Mouse (Mus musculus) gastrocnemius, postnatal 14 days (tissue): ENCODE results near the gene A630095N17Rik. TPM values are rescaled to one million over a fixed set of nuclear protein-coding genes. Genes with fewer than 3 reads are reported as not detected.
A peak's percentile ranks its signal among the peaks of the same experiment; 100 is the strongest.

Experiments
- DNase-seq: peaks from one replicate; pipeline ENCODE4 v3.0.0; 2021; ENCODE audit warnings: mixed read lengths
- intact Hi-C: fragments of 180-260 bp; cut with DNase I; formaldehyde crosslinking; loops from one replicate; pipeline ENCODE4 v1.15.1; 2025; ENCODE audit warnings: low total_unique reads
- total RNA-seq, 2 experiments: library from RNA; stranded (reverse); gene quantifications; 2 replicates each; pipeline ENCODE4 v1.2.3; 2021

Gene A630095N17Rik
- total RNA-seq, 2 experiments from 2014 or later = not detected

- DNase-seq = peak; percentile 56
- intact Hi-C loops = no loop called here
These were observed 14.9 kb downstream of the A630095N17Rik start for GRCm38 (mm10) chr1:75216797-75217585.

- DNase-seq = peak; percentile 36
- intact Hi-C loops = no loop called here
These were observed 16.1 kb downstream of the A630095N17Rik start for GRCm38 (mm10) chr1:75215785-75216184.

- intact Hi-C loops = no loop called here
- DNase-seq = no peak
These were observed 17.0 kb downstream of the A630095N17Rik start for GRCm38 (mm10) chr1:75214886-75215285.

- intact Hi-C loops = no loop called here
- no peak for DNase-seq
These were observed 17.5 kb downstream of the A630095N17Rik start for GRCm38 (mm10) chr1:75214442-75214841.

- no peak for DNase-seq
- intact Hi-C loops = no loop called here
These were observed 18.8 kb downstream of the A630095N17Rik start for GRCm38 (mm10) chr1:75213096-75213495.

- DNase-seq = no peak
- intact Hi-C loops = no loop called here
These were observed 19.4 kb downstream of the A630095N17Rik start for GRCm38 (mm10) chr1:75212542-75212941.

- no peak for DNase-seq
- intact Hi-C loops = no loop called here
These were observed 20.7 kb downstream of the A630095N17Rik start for GRCm38 (mm10) chr1:75211141-75211708.

GRCm38 (mm10) chr1:75210136-75211087 is 21.5 kb downstream of the A630095N17Rik start, which contains the start of the genes Glb1l and Stk16:
Gene Glb1l (minus strand): TSS chr1:75210813.
Gene Stk16 (plus strand): TSS chr1:75210838.
- intact Hi-C loops = no loop called here
- peak; percentile 96 for DNase-seq

- intact Hi-C loops = no loop called here
- peak; percentile 32 for DNase-seq
These were observed 22.8 kb downstream of the A630095N17Rik start for GRCm38 (mm10) chr1:75208967-75209678.

- intact Hi-C loops = no loop called here
- no peak for DNase-seq
These were observed 30.7 kb downstream of the A630095N17Rik start for GRCm38 (mm10) chr1:75201236-75201635.

- intact Hi-C loops = no loop called here
- peak; percentile 44 for DNase-seq
These were observed 39.5 kb downstream of the A630095N17Rik start for GRCm38 (mm10) chr1:75192452-75192851.

GRCm38 (mm10) chr1:75191622-75192402 is 40.1 kb downstream of the A630095N17Rik start, which contains the start of the genes Ankzf1 and Atg9a:
Gene Ankzf1 (plus strand): TSS chr1:75192151.
Gene Atg9a (minus strand): TSS chr1:75192196.
- intact Hi-C loops = no loop called here

GRCm38 (mm10) chr1:75191258-75191621 is 40.7 kb downstream of the A630095N17Rik start:
- intact Hi-C loops = no loop called here
- DNase-seq = no peak

More at GRCm38 (mm10) chr1:75191622-75192402, 40.1 kb downstream of the A630095N17Rik start, which contains the start of the genes Ankzf1 and Atg9a:
- peak; percentile 94 for DNase-seq

GRCm38 (mm10) chr1:75190577-75190976 is 41.3 kb downstream of the A630095N17Rik start:
- intact Hi-C loops = no loop called here
- DNase-seq = no peak

- no peak for DNase-seq
- intact Hi-C loops = no loop called here
These were observed 43.9 kb downstream of the A630095N17Rik start for GRCm38 (mm10) chr1:75187914-75188483.

- no peak for DNase-seq
- intact Hi-C loops = no loop called here
These were observed 44.8 kb downstream of the A630095N17Rik start for GRCm38 (mm10) chr1:75187126-75187525.

GRCm38 (mm10) chr1:75185495-75185894 is 46.4 kb downstream of the A630095N17Rik start:
- no peak for DNase-seq
- intact Hi-C loops = no loop called here

- no peak for DNase-seq
- intact Hi-C loops = no loop called here
These were observed 49.7 kb downstream of the A630095N17Rik start for GRCm38 (mm10) chr1:75182160-75182559.
